Mouse (Mus musculus): ENCODE results near the gene Ano6.

The Ano6 gene

GRCm38 (mm10) chr15:95855953-95856352, 65.3 kb downstream of the Ano6 start:
- DNase-seq (ENCODE audit: low read depth, low spot score) = no peak

GRCm38 (mm10) chr15:95856684-95857595, 66.3 kb downstream of the Ano6 start:
- DNase-seq (ENCODE audit: low read depth, low spot score) = no peak

DNA sequence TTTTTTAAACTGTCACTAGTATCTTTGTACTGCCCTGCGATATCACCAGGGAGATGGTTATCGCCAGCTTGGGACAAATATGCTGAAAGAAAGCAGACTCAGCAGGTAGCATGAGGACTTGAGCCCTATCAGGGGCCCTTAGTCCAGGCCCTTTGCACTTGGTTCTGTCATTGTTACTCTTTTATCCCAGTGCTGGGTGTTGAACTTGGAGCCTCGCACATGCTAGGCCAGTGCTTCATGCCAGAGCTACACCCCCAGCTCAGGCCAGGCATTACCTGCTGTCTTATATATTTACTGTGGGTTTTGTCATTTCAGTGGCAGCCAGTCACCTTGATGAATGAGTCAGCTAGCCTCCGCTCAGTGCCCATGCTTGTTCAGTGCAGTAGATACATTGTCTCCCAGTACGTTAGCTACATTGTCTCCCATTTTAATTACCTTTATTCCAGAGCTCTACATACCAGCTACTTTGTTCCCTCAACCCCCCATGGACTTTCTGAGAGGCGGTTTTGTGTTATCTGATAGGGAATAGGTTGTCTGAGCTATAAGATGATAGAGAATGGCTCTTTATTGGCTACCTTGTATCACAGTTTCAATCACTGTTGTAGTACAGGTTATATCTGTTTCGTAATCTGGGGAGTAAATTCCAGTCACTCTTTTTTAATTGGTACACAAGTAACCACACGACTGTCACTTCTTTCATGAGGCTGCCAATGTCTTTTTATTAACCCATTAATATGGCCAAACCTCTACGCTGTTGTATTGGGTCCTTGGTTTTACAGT, 68.4 kb downstream of the Ano6 start:
- no peak for DNase-seq (ENCODE audit: low read depth, low spot score)

DNA sequence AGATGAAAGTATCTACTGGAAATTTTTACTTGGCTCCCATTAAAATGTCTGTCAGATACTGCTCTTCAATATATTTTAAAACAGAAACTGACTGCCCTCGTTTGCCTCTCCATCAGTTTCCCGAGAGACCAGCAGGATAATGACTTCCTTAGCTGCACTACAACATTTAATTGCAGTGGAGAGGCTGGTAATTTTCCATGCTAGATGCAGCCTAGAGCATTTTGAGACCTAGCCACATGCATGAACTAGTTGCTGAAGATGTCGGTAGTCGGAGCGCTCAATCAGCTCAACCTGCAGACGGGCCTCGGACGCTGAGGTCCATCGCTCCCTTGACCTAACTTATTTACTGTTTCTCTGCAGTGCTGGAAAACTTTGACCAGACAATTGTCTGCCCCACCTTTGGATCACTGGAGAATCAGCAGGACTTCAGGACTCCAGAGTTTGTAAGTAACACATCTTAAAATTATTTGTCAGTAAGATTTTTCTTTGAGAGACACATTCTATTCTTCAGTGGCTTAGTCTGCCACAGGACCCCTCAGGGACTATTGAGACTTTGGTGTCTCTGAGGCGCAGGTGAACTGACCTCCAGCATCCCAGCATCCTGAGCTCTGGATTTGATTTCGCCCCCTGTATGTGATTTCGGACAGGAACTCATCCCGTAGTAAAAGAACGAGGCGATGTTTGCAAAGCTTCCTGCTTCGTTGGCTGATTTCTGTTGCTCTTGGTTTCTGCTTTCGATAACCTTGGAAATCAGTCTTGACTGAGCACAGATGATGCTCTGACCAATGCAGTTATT, 73.4 kb downstream of the Ano6 start:
- DNase-seq (ENCODE audit: low read depth, low spot score) = no peak

DNA sequence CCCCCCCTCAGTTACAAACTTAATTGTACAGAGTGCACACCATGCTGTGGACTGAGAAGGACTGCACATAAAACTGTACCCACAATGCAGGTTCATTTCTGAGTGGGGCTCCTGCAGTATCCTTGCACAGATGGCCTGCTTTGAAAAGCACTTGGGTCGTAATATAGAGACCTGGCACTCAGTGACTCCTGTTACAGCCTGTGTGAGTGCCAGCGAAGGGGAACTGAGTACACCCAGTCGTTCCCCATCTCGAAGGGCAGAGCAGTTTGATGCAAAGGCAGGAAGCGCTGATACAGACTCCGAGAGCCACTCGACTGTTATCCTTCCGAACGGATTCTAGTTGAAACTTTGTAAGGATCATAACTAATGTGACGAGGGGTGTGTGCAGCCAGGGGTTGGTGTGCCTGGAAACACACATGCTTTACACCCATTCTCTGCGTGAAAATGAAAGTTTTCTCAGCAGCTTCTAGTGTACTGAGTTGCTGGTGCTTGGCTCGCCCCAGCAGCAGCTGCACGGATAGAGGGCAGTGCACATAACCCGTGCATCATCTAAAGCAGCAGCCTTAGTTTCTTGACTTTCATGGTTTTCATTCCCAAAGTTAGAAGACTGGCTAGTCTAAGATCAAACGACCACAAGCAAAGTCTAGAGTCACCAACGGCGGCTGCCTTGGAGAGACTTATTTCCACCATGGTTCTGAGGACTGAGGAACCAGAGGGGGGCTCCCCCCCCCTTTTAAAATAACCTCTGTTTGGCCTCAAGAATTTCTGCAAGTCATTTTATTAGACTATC, 74.9 kb downstream of the Ano6 start:
- no peak for DNase-seq (ENCODE audit: low read depth, low spot score)

- DNase-seq (ENCODE audit: low read depth, low spot score) = no peak
These were observed 77.5 kb downstream of the Ano6 start for GRCm38 (mm10) chr15:95868172-95868571.

GRCm38 (mm10) chr15:95869611-95870010, 79.0 kb downstream of the Ano6 start:
- DNase-seq (ENCODE audit: low read depth, low spot score) = no peak

- no peak for DNase-seq (ENCODE audit: low read depth, low spot score)
These were observed 81.0 kb downstream of the Ano6 start for GRCm38 (mm10) chr15:95871631-95872030.

DNA sequence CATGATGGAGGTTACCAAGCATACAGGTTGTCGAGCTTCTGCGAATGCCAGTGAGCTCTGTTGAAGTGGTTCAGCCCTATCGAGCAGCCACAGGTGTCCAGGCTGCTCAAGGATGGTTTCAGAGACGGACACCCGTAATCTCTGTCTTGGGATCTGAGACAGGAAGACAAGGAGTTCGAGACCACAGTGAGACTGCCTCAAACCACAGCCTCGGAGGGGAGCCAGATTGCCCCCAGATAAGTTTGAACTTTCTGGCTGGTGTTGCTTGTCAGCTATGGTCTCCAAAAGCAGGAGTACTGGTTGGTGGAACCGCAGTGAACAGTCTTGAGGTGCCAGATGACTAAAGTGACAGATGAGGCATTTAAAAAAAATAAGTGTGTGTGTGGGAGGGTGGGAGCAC, 81.8 kb downstream of the Ano6 start:
- DNase-seq (ENCODE audit: low read depth, low spot score) = no peak

DNA sequence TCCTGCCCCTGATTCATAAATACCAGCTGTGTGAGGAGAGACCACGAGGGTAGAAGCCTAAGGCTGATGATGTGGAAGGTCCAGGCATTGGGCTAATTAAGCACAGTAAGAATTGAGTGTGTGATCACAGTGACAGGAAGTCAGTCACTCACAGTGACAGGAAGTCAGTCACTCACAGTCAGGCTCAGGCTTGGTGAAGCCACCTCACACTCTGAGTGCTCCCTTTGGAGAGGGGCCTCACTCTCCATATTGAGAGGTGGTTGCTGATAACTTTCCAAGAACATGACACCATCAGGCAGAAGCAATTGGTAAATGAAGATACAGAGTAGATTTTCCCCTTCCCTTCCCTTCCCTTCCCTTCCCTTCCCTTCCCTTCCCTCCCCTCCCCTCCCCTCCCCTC, 82.6 kb downstream of the Ano6 start:
- no peak for DNase-seq (ENCODE audit: low read depth, low spot score)

GRCm38 (mm10) chr15:95874216-95874615, 83.6 kb downstream of the Ano6 start:
- no peak for DNase-seq (ENCODE audit: low read depth, low spot score)

DNA sequence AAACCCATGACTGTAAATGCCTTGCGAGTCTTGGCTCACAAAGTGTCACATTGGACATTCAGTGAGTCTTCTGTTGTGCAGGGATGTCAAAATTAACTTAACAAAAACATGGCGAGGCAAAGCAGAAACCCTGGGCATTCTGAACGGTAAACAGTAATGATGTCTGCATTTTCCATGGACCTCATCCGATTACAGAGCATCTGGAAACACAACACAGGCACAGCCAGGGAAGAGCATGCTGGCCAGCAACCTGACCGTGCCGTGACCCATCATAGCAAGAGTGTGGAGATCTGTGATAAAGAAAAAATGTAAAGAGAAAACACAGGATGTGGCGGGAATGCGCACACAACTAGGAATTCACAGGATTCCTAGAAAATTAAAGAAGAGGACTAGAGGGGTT, 84.1 kb downstream of the Ano6 start:
- no peak for DNase-seq (ENCODE audit: low read depth, low spot score)

DNA sequence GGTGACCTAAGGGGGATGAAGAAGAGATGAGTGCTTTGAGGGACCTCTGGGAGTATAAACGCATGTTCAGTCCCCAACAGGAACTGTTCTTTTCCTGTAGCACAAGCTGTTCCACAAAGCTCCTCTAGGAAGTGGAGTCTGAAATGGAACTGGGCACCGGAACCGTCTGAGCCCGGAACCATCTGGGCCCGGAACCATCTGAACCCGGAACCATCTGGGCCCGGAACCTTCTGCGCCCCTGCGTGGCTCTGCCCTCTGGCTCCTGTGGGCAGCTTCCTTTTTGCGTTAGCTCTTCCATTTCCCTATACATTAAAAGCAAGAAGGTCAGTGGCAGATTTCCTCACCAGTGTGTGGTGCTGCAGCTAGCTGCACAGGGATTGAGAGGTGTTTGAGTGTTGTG, 85.3 kb downstream of the Ano6 start:
- no peak for DNase-seq (ENCODE audit: low read depth, low spot score)

- DNase-seq (ENCODE audit: low read depth, low spot score) = no peak
These were observed 90.0 kb downstream of the Ano6 start for GRCm38 (mm10) chr15:95880616-95881151.

- DNase-seq (ENCODE audit: low read depth, low spot score) = no peak
These were observed 91.8 kb downstream of the Ano6 start for GRCm38 (mm10) chr15:95882436-95882835.

DNA sequence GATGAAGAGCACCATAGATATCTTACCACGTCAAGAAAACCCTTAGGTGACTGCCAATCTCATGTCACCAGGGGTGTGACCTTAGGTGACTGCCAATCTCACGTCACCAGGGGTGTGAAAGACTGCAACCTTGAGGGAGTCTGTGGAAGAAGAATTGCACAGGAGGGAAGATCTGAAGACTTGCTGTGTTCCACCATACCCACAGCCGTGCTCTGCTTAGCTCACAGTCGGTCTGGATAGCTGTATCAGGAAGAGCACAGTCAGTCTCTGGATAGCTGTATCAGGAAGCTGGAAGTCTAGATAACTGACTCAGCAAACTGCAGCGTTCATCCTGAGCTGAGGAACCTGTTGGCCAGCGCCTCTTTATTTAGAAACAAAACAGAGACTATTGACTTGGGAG, 92.9 kb downstream of the Ano6 start:
- no peak for DNase-seq (ENCODE audit: low read depth, low spot score)

GRCm38 (mm10) chr15:95884658-95885620, 94.3 kb downstream of the Ano6 start:
- DNase-seq (ENCODE audit: low read depth, low spot score) = no peak

- DNase-seq (ENCODE audit: low read depth, low spot score) = no peak
These were observed 95.5 kb downstream of the Ano6 start for GRCm38 (mm10) chr15:95885953-95886820.

GRCm38 (mm10) chr15:95887365-95887764, 96.7 kb downstream of the Ano6 start:
- DNase-seq (ENCODE audit: low read depth, low spot score) = no peak

Measured in A20 (cell line).